Mouse (Mus musculus): ENCODE results near the gene Galnt17. TPM values are rescaled to one million over a fixed set of nuclear protein-coding genes. Genes with fewer than 3 reads are reported as not detected.

Galnt17 gene
- polyA plus RNA-seq, 1 experiment from 2014 or later: 10.5 TPM

DNA sequence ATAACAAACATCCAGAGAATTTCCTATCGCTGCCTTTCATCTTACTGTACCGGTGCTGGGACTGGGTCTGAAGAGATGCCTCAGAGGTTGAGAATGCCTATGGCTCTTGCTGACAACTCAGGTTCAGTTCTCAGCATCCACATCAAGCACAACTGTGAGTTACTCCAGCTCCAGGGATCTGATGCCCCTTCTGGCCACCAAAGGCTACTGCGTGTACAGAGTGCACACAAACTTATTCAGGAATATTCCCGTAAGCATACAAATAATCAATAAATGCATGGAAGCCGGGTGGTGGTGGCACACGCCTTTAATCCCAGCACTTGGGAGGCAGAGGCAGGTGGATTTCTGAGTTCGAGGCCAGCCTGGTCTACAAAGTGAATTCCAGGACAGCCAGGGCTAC lies 232.5 kb downstream of the Galnt17 start:
- Histone ChIP-seq H3K4me3 (replicated peaks) (no peak overlapping the region), H3K27me3 (replicated peaks) (no peaks in the 10 kb centered on the region), H3K4me1 (no peaks in the 10 kb centered on the region; the same call in 1 of the 2 replicates), H3K36me3 (no peaks in the 10 kb centered on the region), H3K27ac (replicated peaks) (no peak overlapping the region), H3K9ac (replicated peaks) (no peak overlapping the region), H3K9me3 (replicated peaks) (no peaks in the 10 kb centered on the region), H3K4me2 (no peak overlapping the region)
- 92% methylated on average over 7 of the region's 7 CpGs for WGBS
- ATAC-seq (ENCODE audit: low FRiP score): no peak

DNA sequence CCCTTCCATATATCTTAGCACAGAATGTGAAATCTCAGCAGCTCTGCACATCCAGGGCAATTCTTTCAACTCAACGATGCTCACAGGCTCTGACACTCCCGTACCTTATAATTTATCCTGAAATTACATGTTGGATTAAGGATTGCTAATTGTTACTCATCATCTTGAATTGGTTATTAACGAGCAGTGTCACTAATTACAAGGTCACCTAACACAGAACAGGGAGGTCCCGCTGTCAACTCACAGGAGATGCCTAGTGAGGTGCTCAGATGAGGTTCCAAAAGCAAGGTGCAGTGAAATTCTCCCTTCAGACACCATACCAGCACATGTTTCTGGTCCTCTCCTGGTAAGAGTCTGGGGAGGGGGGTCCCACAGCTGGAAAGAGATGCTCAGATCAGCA lies 234.0 kb downstream of the Galnt17 start:
- no peak for ATAC-seq (ENCODE audit: low FRiP score)

DNA sequence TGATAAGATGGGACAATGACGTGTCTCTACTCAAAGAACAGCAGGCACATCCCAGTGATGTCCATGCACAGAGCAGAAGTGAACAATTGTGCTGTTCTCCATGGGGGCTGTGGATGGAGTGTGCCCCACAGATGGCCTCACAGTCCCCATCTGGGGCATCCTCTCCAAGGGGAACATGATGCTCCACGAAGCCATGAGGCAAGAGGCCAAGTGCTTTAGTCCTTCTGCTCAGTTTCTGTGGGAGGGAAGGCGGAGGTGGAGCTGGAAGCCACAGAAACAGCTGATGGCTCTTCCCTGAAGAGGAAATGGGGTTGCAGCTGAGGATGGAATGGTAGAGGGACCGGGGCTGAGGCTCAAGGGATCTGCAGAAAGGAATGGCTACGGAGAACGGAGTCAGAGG lies 243.1 kb downstream of the Galnt17 start:
- ATAC-seq (ENCODE audit: low FRiP score): no peak
- 82% methylated on average over 6 of the region's 6 CpGs for whole genome bisulfite sequencing
- H3K4me2 ChIP-seq: no peak overlapping the region

More for the DNA sequence above, 234.0 kb downstream of the Galnt17 start:
- Histone ChIP-seq H3K27me3 (replicated peaks) (no peaks in the 10 kb centered on the region), H3K27ac (replicated peaks) (no peak overlapping the region), H3K4me1 (no peaks in the 10 kb centered on the region; the same call in 1 of the 2 replicates), H3K4me2 (no peak overlapping the region), H3K4me3 (replicated peaks) (no peak overlapping the region), H3K9ac (replicated peaks) (no peak overlapping the region), H3K36me3 (no peaks in the 10 kb centered on the region), H3K9me3 (replicated peaks) (no peaks in the 10 kb centered on the region)
- 74% methylated on average over 4 of the region's 4 CpGs for WGBS

DNA sequence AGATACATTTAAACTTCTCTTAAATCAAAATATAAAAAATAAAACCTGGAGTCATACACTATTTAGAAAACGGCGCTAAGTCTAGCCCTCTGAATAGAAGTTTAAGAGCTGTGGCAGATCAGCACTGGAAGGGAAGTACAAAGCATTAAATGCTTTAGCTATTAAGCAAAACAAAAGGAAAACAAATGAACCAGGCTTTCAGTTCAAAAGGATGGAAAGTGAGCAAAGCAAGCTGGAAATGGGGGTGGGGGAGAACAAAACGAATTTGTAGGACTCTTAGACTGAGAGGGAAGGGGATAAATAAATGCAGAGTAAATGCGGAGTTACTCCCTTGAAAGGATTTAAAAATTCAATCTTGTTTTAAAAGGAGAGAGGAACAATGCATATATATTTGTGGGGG lies 259.8 kb downstream of the Galnt17 start:
- peak overlapping the region; percentile 41; the same call in 1 of the 2 replicates for H3K27ac ChIP-seq (replicated peaks)
- ATAC-seq (ENCODE audit: low FRiP score): no peak
- H3K4me2 ChIP-seq: no peak overlapping the region
- no peaks in the 10 kb centered on the region for H3K27me3 ChIP-seq (replicated peaks)
- no peaks in the 10 kb centered on the region for H3K36me3 ChIP-seq
- no peak overlapping the region for H3K9ac ChIP-seq (replicated peaks)
- H3K4me3 ChIP-seq (replicated peaks): no peak overlapping the region
- no peaks in the 10 kb centered on the region for H3K9me3 ChIP-seq (replicated peaks)
- peaks cover 4% of the 10 kb centered on the region for H3K4me1 ChIP-seq
- WGBS: 19% methylated on average over 4 of the region's 4 CpGs

More for the DNA sequence above, 243.1 kb downstream of the Galnt17 start:
- Histone ChIP-seq H3K9me3 (replicated peaks) (no peaks in the 10 kb centered on the region), H3K27ac (replicated peaks) (no peak overlapping the region), H3K4me3 (replicated peaks) (no peak overlapping the region), H3K27me3 (replicated peaks) (no peaks in the 10 kb centered on the region), H3K9ac (replicated peaks) (no peak overlapping the region), H3K4me1 (no peaks in the 10 kb centered on the region), H3K36me3 (no peaks in the 10 kb centered on the region)

DNA sequence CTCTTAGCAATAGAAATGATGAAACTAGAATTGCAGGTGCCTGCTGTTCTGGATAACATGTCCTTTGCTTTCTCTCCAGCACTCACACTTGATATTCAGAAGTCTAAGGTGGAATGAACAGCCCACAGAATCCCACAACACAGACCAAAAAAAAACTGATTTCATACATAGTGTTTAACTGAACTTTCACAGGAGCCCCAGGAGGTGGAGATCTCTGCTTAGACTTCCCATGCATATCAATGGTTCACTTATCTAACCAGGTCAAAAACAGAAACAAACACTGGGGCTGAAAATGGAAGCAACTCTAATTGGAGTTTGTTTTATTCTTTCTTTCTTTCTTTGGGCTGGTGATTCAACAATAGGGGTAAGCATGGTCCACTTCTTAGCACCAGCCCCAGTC lies 265.2 kb downstream of the Galnt17 start:
- H3K4me1 ChIP-seq: no peaks in the 10 kb centered on the region
- no peak for ATAC-seq (ENCODE audit: low FRiP score)
- H3K9ac ChIP-seq (replicated peaks): no peak overlapping the region
- no peaks in the 10 kb centered on the region for H3K27me3 ChIP-seq (replicated peaks)
- H3K36me3 ChIP-seq: no peaks in the 10 kb centered on the region
- no peak overlapping the region for H3K4me2 ChIP-seq
- H3K27ac ChIP-seq (replicated peaks): no peak overlapping the region
- no peak overlapping the region for H3K4me3 ChIP-seq (replicated peaks)
- H3K9me3 ChIP-seq (replicated peaks): no peaks in the 10 kb centered on the region

DNA sequence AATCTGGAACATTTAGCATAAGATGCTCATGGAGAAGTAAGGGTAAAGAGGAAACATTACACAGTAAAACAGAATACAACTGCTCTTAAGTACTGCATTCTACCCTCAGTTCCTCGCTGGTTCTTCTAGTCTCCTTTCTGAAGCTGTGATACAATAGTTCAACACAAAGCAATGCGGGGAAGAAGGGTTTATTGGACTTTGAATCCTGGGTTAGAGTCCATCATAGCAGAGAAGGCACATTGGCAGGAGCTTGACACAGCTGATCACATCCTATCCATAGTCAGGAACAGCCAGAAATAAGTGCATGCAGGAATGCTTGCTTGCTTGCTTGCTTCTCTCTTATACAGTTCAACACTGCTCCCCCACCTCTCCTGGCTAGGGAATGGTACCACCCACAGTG lies 267.9 kb downstream of the Galnt17 start:
- ATAC-seq (ENCODE audit: low FRiP score): no peak
- Histone ChIP-seq H3K27me3 (replicated peaks) (no peaks in the 10 kb centered on the region), H3K4me3 (replicated peaks) (no peak overlapping the region), H3K4me2 (no peak overlapping the region), H3K27ac (replicated peaks) (no peak overlapping the region), H3K9ac (replicated peaks) (no peak overlapping the region), H3K9me3 (replicated peaks) (no peaks in the 10 kb centered on the region), H3K4me1 (no peaks in the 10 kb centered on the region), H3K36me3 (no peaks in the 10 kb centered on the region)
- WGBS: 76% methylated on average over 2 of the region's 2 CpGs

DNA sequence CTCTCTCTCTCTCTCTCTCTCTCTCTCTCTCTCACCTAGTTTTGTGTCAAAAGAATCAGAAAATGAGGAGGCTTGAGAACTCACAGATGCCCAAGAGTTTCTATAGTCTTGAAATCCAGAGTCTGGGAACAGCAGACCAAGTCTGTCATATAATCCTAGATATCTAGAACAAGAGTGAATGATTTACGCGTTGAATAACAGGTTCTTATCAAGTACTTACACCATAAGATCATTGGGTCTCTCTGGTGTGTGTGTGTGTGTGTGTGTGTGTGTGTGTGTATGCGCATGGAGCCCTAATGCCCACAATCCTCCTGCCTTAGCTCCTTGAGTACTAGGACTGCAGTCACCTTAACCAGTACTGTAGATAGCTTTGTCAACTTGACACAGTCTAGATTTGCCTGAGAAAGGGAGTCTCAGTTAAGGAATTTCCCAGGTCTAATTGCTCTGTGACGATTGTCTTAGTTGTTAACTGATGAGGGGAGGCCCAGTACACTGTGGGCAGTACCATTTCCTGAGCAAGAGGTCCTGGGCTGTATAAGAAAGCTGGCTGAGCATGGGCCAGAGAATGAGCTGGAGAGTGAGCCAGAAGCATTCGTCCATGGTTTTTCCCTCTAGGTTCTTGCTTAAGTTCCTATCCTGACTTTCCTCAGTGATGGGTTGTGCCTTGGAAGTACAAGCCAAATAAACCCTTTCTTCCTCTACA lies 268.5 kb downstream of the Galnt17 start:
- Histone ChIP-seq H3K27ac (replicated peaks) (no peak overlapping the region), H3K9me3 (replicated peaks) (no peaks in the 10 kb centered on the region), H3K4me1 (no peaks in the 10 kb centered on the region), H3K4me2 (no peak overlapping the region), H3K9ac (replicated peaks) (no peak overlapping the region), H3K4me3 (replicated peaks) (no peak overlapping the region), H3K36me3 (no peaks in the 10 kb centered on the region), H3K27me3 (replicated peaks) (no peaks in the 10 kb centered on the region)
- 77% methylated on average over 5 of the region's 5 CpGs for WGBS
- ATAC-seq (ENCODE audit: low FRiP score): no peak

DNA sequence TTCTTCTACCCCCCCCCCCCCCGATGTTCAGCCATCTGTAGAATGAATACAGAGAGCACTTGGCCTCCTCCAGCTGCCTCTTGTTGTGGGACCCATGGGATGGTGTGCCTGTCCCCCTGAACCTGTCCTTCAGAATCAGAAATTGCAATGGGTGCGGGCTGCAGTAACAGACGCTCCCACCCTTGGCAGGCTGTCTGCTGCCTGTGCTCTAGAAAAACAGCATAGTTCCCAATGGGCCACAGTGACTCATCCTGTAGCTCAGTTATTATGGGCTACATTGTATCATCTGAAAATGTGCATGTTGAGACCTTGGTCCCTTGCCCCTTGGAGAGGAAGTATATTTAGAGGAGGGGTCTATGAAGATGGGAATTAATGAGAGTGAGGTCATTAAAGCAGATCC lies 283.8 kb downstream of the Galnt17 start:
- ATAC-seq (ENCODE audit: low FRiP score): no peak
- no peak overlapping the region for H3K4me2 ChIP-seq
- H3K4me1 ChIP-seq: peaks cover 10% of the 10 kb centered on the region
- no peaks in the 10 kb centered on the region for H3K36me3 ChIP-seq
- no peaks in the 10 kb centered on the region for H3K9me3 ChIP-seq (replicated peaks)
- H3K27ac ChIP-seq (replicated peaks): no peak overlapping the region
- H3K27me3 ChIP-seq (replicated peaks): no peaks in the 10 kb centered on the region
- no peak overlapping the region for H3K9ac ChIP-seq (replicated peaks)
- WGBS: 82% methylated on average over 3 of the region's 3 CpGs
- H3K4me3 ChIP-seq (replicated peaks): no peak overlapping the region

DNA sequence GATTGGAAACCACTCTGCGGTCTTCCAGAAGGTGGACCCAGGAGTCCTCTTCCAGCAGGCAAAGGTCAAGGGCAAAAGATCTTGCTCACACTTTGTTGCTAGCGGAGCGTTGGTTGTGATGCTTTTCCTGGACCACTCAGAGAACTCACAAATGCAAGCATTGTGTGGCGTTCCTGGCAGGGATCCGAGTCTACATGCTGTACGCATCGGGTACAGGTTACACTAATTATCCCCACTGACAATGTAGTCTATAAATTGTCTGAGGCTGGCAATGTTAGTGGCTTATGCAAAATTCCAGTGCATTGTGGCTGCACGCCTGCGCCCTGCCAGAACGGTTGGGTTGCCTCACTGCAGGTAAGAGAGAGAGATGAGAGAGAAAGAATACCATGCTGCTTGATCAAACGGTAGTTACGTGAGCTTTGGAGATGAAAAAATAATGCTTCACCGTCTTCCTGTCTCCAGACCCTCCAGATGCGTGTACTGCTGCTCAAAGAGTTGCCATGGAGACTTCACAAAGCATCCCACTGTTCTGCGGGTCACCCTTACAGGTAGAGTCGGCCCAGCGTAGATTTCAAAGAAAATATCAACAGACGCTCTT lies 285.8 kb downstream of the Galnt17 start:
- H3K9me3 ChIP-seq (replicated peaks): no peaks in the 10 kb centered on the region
- no peak overlapping the region; the same call in 1 of the 2 replicates for H3K27ac ChIP-seq (replicated peaks)
- H3K4me2 ChIP-seq: no peak overlapping the region
- WGBS: 33% methylated on average over 18 of the region's 18 CpGs
- no peak overlapping the region for H3K9ac ChIP-seq (replicated peaks)
- H3K4me1 ChIP-seq: peaks cover 18% of the 10 kb centered on the region
- no peaks in the 10 kb centered on the region for H3K27me3 ChIP-seq (replicated peaks)
- no peak; the same call in 1 of the 2 replicates for ATAC-seq (ENCODE audit: low FRiP score)
- H3K4me3 ChIP-seq (replicated peaks): no peak overlapping the region
- no peaks in the 10 kb centered on the region for H3K36me3 ChIP-seq

DNA sequence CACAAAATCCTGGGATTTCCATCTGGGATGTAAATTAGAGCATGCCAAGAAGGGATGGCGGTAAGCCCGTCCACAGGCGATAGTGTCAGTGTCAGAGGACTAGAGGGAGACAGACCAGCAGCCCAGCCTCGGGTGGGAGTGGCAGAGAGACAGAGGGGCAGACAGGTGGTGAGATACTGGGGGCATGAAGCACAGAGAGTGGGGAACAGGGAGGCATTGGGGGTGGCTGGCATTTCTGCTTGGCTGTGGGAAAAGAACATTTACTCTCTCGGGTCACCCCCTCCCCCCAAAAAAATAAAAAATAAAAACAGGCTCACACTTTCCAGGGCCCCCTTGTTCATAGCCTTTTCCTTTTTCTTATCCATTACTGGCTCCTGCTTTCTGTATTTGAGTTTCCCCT lies 287.4 kb downstream of the Galnt17 start:
- Histone ChIP-seq H3K4me3 (replicated peaks) (no peak overlapping the region), H3K4me1 (peaks cover 18% of the 10 kb centered on the region), H3K27ac (replicated peaks) (no peak overlapping the region), H3K9ac (replicated peaks) (no peak overlapping the region), H3K36me3 (no peaks in the 10 kb centered on the region), H3K4me2 (no peak overlapping the region), H3K27me3 (replicated peaks) (no peaks in the 10 kb centered on the region), H3K9me3 (replicated peaks) (no peaks in the 10 kb centered on the region)
- no peak for ATAC-seq (ENCODE audit: low FRiP score)
- 64% methylated on average over 5 of the region's 5 CpGs for WGBS

DNA sequence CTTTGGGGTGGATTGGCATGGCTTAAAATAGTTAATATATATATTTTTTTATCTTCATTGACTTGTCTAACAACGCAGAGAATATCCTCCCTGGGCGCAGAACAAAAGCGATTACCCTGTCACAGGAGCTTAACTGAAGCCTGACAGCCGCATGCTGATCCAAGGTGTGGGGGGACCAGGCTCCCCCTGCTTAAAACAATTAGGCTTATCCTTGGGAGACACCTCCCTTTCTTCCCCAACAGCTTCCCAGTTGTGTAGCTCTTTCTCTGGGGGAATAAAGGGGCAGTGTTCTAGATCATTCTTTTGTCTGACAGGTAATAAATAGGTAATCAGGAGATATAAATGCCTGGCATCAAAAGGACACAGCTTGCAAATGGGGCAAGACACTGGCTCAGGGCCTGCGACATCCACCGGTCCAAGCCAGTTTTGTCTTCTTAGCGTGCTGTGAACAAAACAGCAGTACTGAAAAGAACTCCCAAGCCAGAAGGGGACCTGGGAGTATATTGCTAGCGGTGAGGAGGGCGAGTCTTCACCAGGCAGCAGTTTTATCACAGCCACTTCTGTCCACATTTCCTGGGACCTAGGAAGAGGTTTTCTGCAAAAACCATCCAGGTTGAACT lies 288.8 kb downstream of the Galnt17 start:
- no peak overlapping the region for H3K4me3 ChIP-seq (replicated peaks)
- no peaks in the 10 kb centered on the region for H3K27me3 ChIP-seq (replicated peaks)
- no peak overlapping the region for H3K4me2 ChIP-seq
- 0 out of 2 replicates have a peak overlapping the region, but pooled peaks have one; percentile 28 for H3K27ac ChIP-seq (replicated peaks)
- peaks cover 30% of the 10 kb centered on the region for H3K4me1 ChIP-seq
- no peak for ATAC-seq (ENCODE audit: low FRiP score)
- no peaks in the 10 kb centered on the region for H3K9me3 ChIP-seq (replicated peaks)
- no peaks in the 10 kb centered on the region for H3K36me3 ChIP-seq
- WGBS: 19% methylated on average over 9 of the region's 9 CpGs
- 0 out of 2 replicates have a peak overlapping the region, but pooled peaks have one; percentile 1 for H3K9ac ChIP-seq (replicated peaks)

DNA sequence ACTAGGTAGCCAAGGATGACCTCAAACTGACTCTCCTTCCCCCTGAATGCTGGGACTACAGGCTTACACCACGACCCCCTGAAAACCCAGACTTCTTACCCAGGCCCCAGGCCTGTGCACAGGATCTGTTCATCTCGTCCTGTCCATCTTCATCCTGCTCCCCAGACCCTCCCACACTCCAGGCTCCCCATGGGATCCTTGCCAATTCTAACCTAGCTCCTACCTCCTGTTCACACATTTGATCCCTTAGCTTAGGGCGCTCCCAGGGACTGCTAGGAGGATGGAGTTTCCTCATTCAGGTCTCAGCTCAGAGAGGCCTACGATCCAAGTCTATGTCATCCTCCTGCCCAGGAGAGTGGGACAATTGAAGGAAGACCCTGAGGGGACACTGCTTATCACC lies 292.2 kb downstream of the Galnt17 start:
- Histone ChIP-seq H3K4me1 (peaks cover 33% of the 10 kb centered on the region), H3K9ac (replicated peaks) (no peak overlapping the region), H3K27ac (replicated peaks) (peak overlapping the region; percentile 43; the same call in 1 of the 2 replicates), H3K4me3 (replicated peaks) (no peak overlapping the region), H3K4me2 (no peak overlapping the region), H3K9me3 (replicated peaks) (no peaks in the 10 kb centered on the region), H3K27me3 (replicated peaks) (no peaks in the 10 kb centered on the region), H3K36me3 (no peaks in the 10 kb centered on the region)
- no peak for ATAC-seq (ENCODE audit: low FRiP score)
- 87% methylated on average over 4 of the region's 4 CpGs for whole genome bisulfite sequencing

Data from neural tube, embryonic 15.5 days (tissue).